Mouse (Mus musculus) liver, embryonic 14.5 days (tissue): ENCODE measurements around the gene Aamp.

ENCODE experiments used
- CTCF ChIP-seq: IDR thresholded peaks from 2 replicates; pipeline ENCODE4 v1.5.1; 2016; ENCODE audit warnings: antibody characterized with exemption, low read depth, control low read depth
- EP300 ChIP-seq: IDR thresholded peaks from 2 replicates; pipeline ENCODE4 v1.6.1; 2016; ENCODE audit warnings: antibody characterized with exemption, low read depth

GRCm38 (mm10) chr1:74271659-74272058, 12.9 kb downstream of the Aamp start:
- no peak for TF ChIP-seq CTCF
- TF ChIP-seq EP300, result no peak
